Mouse (Mus musculus): ENCODE data around the gene Dkk3. TPM values are rescaled to one million over a fixed set of nuclear protein-coding genes. Genes with fewer than 3 reads are reported as not detected.
"Not testable (repeated sequence)": the region's sequence is repeated elsewhere in the genome, so short reads cannot be mapped to it uniquely, and the experiment has no call there.

Gene Dkk3
- total RNA-seq, 2 experiments from 2014 or later, result 137 to 138 TPM

- no peak for DNase-seq (ENCODE audit: low spot score in 2 of 2)
These were observed 26.9 kb downstream of the Dkk3 start for GRCm38 (mm10) chr7:112132005-112132404.

- no peak for DNase-seq (ENCODE audit: low spot score in 2 of 2)
These were observed 28.2 kb downstream of the Dkk3 start for GRCm38 (mm10) chr7:112130660-112131059.

- no peak for DNase-seq (ENCODE audit: low spot score in 2 of 2)
These were observed 29.0 kb downstream of the Dkk3 start for GRCm38 (mm10) chr7:112129851-112130250.

GRCm38 (mm10) chr7:112128810-112129209 lies 30.0 kb downstream of the Dkk3 start:
- DNase-seq (ENCODE audit: low spot score in 2 of 2), result no peak

GRCm38 (mm10) chr7:112127954-112128353 lies 30.9 kb downstream of the Dkk3 start:
- peak; percentile 47 to 50 for DNase-seq (ENCODE audit: low spot score in 2 of 2)

GRCm38 (mm10) chr7:112127085-112127637 lies 31.7 kb downstream of the Dkk3 start:
- no peak for DNase-seq (ENCODE audit: low spot score in 2 of 2)

GRCm38 (mm10) chr7:112125625-112126260 lies 33.1 kb downstream of the Dkk3 start:
- DNase-seq (ENCODE audit: low spot score in 2 of 2), result peak in 1 of 2 experiments; percentile 12

- no peak for DNase-seq (ENCODE audit: low spot score in 2 of 2)
These were observed 35.2 kb downstream of the Dkk3 start for GRCm38 (mm10) chr7:112123612-112124011.

GRCm38 (mm10) chr7:112121866-112122500 lies 36.9 kb downstream of the Dkk3 start:
- DNase-seq (ENCODE audit: low spot score in 2 of 2), result no peak

GRCm38 (mm10) chr7:112120861-112121810 lies 37.7 kb downstream of the Dkk3 start:
- no peak for DNase-seq (ENCODE audit: low spot score in 2 of 2)

GRCm38 (mm10) chr7:112119248-112119647 lies 39.6 kb downstream of the Dkk3 start:
- DNase-seq (ENCODE audit: low spot score in 2 of 2), result no peak

GRCm38 (mm10) chr7:112118086-112118485 lies 40.8 kb downstream of the Dkk3 start:
- no peak for DNase-seq (ENCODE audit: low spot score in 2 of 2)

GRCm38 (mm10) chr7:112117501-112117900 lies 41.4 kb downstream of the Dkk3 start:
- no peak for DNase-seq (ENCODE audit: low spot score in 2 of 2)

- DNase-seq (ENCODE audit: low spot score in 2 of 2), result no peak
These were observed 48.1 kb downstream of the Dkk3 start for GRCm38 (mm10) chr7:112110638-112111372.

- DNase-seq (ENCODE audit: low spot score in 2 of 2), result no peak
These were observed 50.1 kb downstream of the Dkk3 start for GRCm38 (mm10) chr7:112108757-112109156.

- DNase-seq (ENCODE audit: low spot score in 2 of 2), result no peak
These were observed 55.0 kb downstream of the Dkk3 start for GRCm38 (mm10) chr7:112103816-112104215.

GRCm38 (mm10) chr7:112102933-112103332 lies 55.9 kb downstream of the Dkk3 start:
- no peak for DNase-seq (ENCODE audit: low spot score in 2 of 2)

GRCm38 (mm10) chr7:112100887-112101286 lies 58.0 kb downstream of the Dkk3 start:
- no peak for DNase-seq (ENCODE audit: low spot score in 2 of 2)

- DNase-seq (ENCODE audit: low spot score in 2 of 2), result not testable (repeated sequence)
These were observed 63.9 kb downstream of the Dkk3 start for GRCm38 (mm10) chr7:112094923-112095322.

- DNase-seq (ENCODE audit: low spot score in 2 of 2), result no peak
These were observed 72.7 kb downstream of the Dkk3 start for GRCm38 (mm10) chr7:112086186-112086585.

GRCm38 (mm10) chr7:112085062-112085461 lies 73.8 kb downstream of the Dkk3 start:
- peak; percentile 91 to 93 for DNase-seq (ENCODE audit: low spot score in 2 of 2)
